Mouse (Mus musculus): Measurements from ENCODE around the gene Clgn. TPM values are rescaled to one million over a fixed set of nuclear protein-coding genes. Genes with fewer than 3 reads are reported as not detected.

Clgn gene
- 0.59 TPM in 2 replicates for total RNA-seq (2012; rRNA removed)
- total RNA-seq (2014; rRNA removed): 1.2 and 1.3 TPM in 2 replicates
- polyA plus RNA-seq (2012; ENCODE audit: insufficient read length, low read depth): 1.4 and 1.5 TPM in 2 replicates

GRCm38 (mm10) chr8:83389316-83390005, at the start of gene Clgn:
Gene Clgn, plus strand, starts transcription at chr8:83389867.
- peaks cover under 1 to 12% of the 10 kb centered on the region in 2 experiments for H3K4me1 ChIP-seq (ENCODE audit: control insufficient read depth in 1 of 2, insufficient read depth in 2 of 2)
- H3K27ac ChIP-seq (ENCODE audit: insufficient read depth, low read depth): no peak within 1 kb of the TSS
- in situ Hi-C loops (cut with MboI; ENCODE audit: low pct_ligation_motif_present, low pct_unique_long_range_greater_than_20kb, low sequenced_read_pairs): no loop called here
- no peaks in the 10 kb centered on the region for H3K27me3 ChIP-seq (replicated peaks)
- H3K79me2 ChIP-seq (replicated peaks; ENCODE audit: control insufficient read depth, extremely low read depth, insufficient read depth, poor library complexity, severe bottlenecking): no peaks in the 10 kb centered on the region
- H3K4me3 ChIP-seq (replicated peaks in 1 of 3; ENCODE audit: low read depth in 2 of 3, low read length in 2 of 3, poor library complexity in 1 of 3): peak within 1 kb of the TSS in 2 of 3 experiments; percentile 44 to 48
- peak; percentile 45 for DNase-seq (ENCODE audit: extremely low read depth)
- TF ChIP-seq JUN (IDR thresholded peaks at IDR 0.05; ENCODE audit: insufficient read depth, low read depth, low read length): no peak
- no peak for TF ChIP-seq E2F4 (IDR thresholded peaks at IDR 0.05; ENCODE audit: insufficient replicate concordance, low read depth, low read length)
- peak; percentile 87 for TF ChIP-seq NRF1 (IDR thresholded peaks at IDR 0.05; ENCODE audit: low read depth, low read length)
- dilution Hi-C loops (cut with MboI; ENCODE audit: extremely low pct_ligation_motif_present, extremely low pct_unique_long_range_greater_than_20kb, low sequenced_read_pairs): no loop called here
- H3K4me2 ChIP-seq (ENCODE audit: insufficient read depth, low read depth, poor library complexity, severe bottlenecking): peak within 1 kb of the TSS; percentile 77
- no peak within 1 kb of the TSS for H3K9ac ChIP-seq (ENCODE audit: insufficient read depth, low read depth)
- H3K9me3 ChIP-seq (replicated peaks; ENCODE audit: low read length): peaks cover 8% of the 10 kb centered on the region
- no peaks in the 10 kb centered on the region for H3K36me3 ChIP-seq (replicated peaks in 1 of 2; ENCODE audit: control insufficient read depth in 1 of 2, insufficient read depth in 1 of 2, low read length in 1 of 2)

GRCm38 (mm10) chr8:83342076-83342475, 47.6 kb upstream of the Clgn start:
- in situ Hi-C loops (cut with MboI; ENCODE audit: low pct_ligation_motif_present, low pct_unique_long_range_greater_than_20kb, low sequenced_read_pairs): loop anchor here (10.0 kb wide), 1 partner anchor 247 kb away; no protein-coding TSS in a partner anchor
- Histone ChIP-seq H3K36me3 (replicated peaks in 1 of 2; ENCODE audit: control insufficient read depth in 1 of 2, insufficient read depth in 1 of 2, low read length in 1 of 2) (no peaks in the 10 kb centered on the region), H3K79me2 (replicated peaks; ENCODE audit: control insufficient read depth, extremely low read depth, insufficient read depth, poor library complexity, severe bottlenecking) (no peaks in the 10 kb centered on the region), H3K9ac (ENCODE audit: insufficient read depth, low read depth) (no peak overlapping the region), H3K9me3 (replicated peaks; ENCODE audit: low read length) (no peaks in the 10 kb centered on the region), H3K4me3 (replicated peaks in 1 of 3; ENCODE audit: low read depth in 2 of 3, low read length in 2 of 3, poor library complexity in 1 of 3) (no peak overlapping the region), H3K27ac (ENCODE audit: insufficient read depth, low read depth) (no peak overlapping the region), H3K4me2 (ENCODE audit: insufficient read depth, low read depth, poor library complexity, severe bottlenecking) (no peak overlapping the region), H3K27me3 (replicated peaks) (no peaks in the 10 kb centered on the region), H3K4me1 (ENCODE audit: control insufficient read depth in 1 of 2, insufficient read depth in 2 of 2) (peaks cover 0 to 5% of the 10 kb centered on the region in 2 experiments; a peak in 1 of 4 replicates)
- dilution Hi-C loops (cut with MboI; ENCODE audit: extremely low pct_ligation_motif_present, extremely low pct_unique_long_range_greater_than_20kb, low sequenced_read_pairs): no loop called here
- TF ChIP-seq KAT2A (IDR thresholded peaks at IDR 0.05; ENCODE audit: insufficient replicate concordance, low read length): no peak
- no peak for TF ChIP-seq MEF2A (IDR thresholded peaks at IDR 0.05; ENCODE audit: borderline replicate concordance, low read depth, low read length)
- no peak for TF ChIP-seq MAFK (IDR thresholded peaks at IDR 0.05; ENCODE audit: insufficient replicate concordance, low read length)
- TF ChIP-seq POLR2AphosphoS2 (IDR thresholded peaks at IDR 0.05; ENCODE audit: low read depth, low read length): no peak
- no peak for TF ChIP-seq ZMIZ1 (IDR thresholded peaks at IDR 0.05; ENCODE audit: low read depth, low read length)
- TF ChIP-seq HCFC1 (IDR thresholded peaks at IDR 0.05; ENCODE audit: low read depth, low read length): no peak
- no peak for TF ChIP-seq BHLHE40 (IDR thresholded peaks at IDR 0.05; ENCODE audit: low read depth, low read length)
- no peak for DNase-seq (ENCODE audit: extremely low read depth)

GRCm38 (mm10) chr8:83342693-83343092, 47.0 kb upstream of the Clgn start:
- no peaks in the 10 kb centered on the region for H3K27me3 ChIP-seq (replicated peaks)
- dilution Hi-C loops (cut with MboI; ENCODE audit: extremely low pct_ligation_motif_present, extremely low pct_unique_long_range_greater_than_20kb, low sequenced_read_pairs): no loop called here
- no peaks in the 10 kb centered on the region for H3K79me2 ChIP-seq (replicated peaks; ENCODE audit: control insufficient read depth, extremely low read depth, insufficient read depth, poor library complexity, severe bottlenecking)
- peak; percentile 49 for DNase-seq (ENCODE audit: extremely low read depth)
- H3K4me1 ChIP-seq (ENCODE audit: control insufficient read depth in 1 of 2, insufficient read depth in 2 of 2): peaks cover 0 to 5% of the 10 kb centered on the region in 2 experiments; a peak in 1 of 4 replicates
- no peak overlapping the region for H3K4me2 ChIP-seq (ENCODE audit: insufficient read depth, low read depth, poor library complexity, severe bottlenecking)
- in situ Hi-C loops (cut with MboI; ENCODE audit: low pct_ligation_motif_present, low pct_unique_long_range_greater_than_20kb, low sequenced_read_pairs): loop anchor here (10.0 kb wide), 1 partner anchor 248 kb away; no protein-coding TSS in a partner anchor
- no peaks in the 10 kb centered on the region for H3K9me3 ChIP-seq (replicated peaks; ENCODE audit: low read length)
- no peaks in the 10 kb centered on the region for H3K36me3 ChIP-seq (replicated peaks in 1 of 2; ENCODE audit: control insufficient read depth in 1 of 2, insufficient read depth in 1 of 2, low read length in 1 of 2)
- no peak overlapping the region for H3K4me3 ChIP-seq (replicated peaks in 1 of 3; ENCODE audit: low read depth in 2 of 3, low read length in 2 of 3, poor library complexity in 1 of 3)
- H3K27ac ChIP-seq (ENCODE audit: insufficient read depth, low read depth): no peak overlapping the region
- H3K9ac ChIP-seq (ENCODE audit: insufficient read depth, low read depth): no peak overlapping the region
- TF ChIP-seq ETS1 (conservative IDR thresholded peaks at IDR 0.05; ENCODE audit: low read depth, low read length) (no peak), SMC3 (IDR thresholded peaks at IDR 0.05; ENCODE audit: low read depth, low read length) (peak; percentile 75), KAT2A (IDR thresholded peaks at IDR 0.05; ENCODE audit: insufficient replicate concordance, low read length) (no peak), NRF1 (IDR thresholded peaks at IDR 0.05; ENCODE audit: low read depth, low read length) (no peak), ZNF384 (IDR thresholded peaks at IDR 0.05; ENCODE audit: low read depth, low read length) (no peak), NELFE (IDR thresholded peaks at IDR 0.05; ENCODE audit: low read depth, low read length) (no peak), USF1 (IDR thresholded peaks at IDR 0.05; ENCODE audit: low read depth, low read length) (no peak), RAD21 (IDR thresholded peaks at IDR 0.05; ENCODE audit: low read depth, low read length) (peak; percentile 67), CTCF (conservative IDR thresholded peaks at IDR 0.05 in 1 of 2, IDR thresholded peaks at IDR 0.05 in 1 of 2; ENCODE audit: low read depth in 2 of 2, low read length in 2 of 2) (peak in 1 of 2 experiments; percentile 73; a peak in 2 of 4 replicates), IRF4 (IDR thresholded peaks at IDR 0.05; ENCODE audit: low read depth, low read length) (no peak), TBP (conservative IDR thresholded peaks at IDR 0.05; ENCODE audit: low read depth, low read length) (no peak), ZMIZ1 (IDR thresholded peaks at IDR 0.05; ENCODE audit: low read depth, low read length) (no peak), SIN3A (IDR thresholded peaks at IDR 0.05; ENCODE audit: low read length) (no peak), CHD1 (IDR thresholded peaks at IDR 0.05; ENCODE audit: low read depth, low read length) (no peak), MYC (IDR thresholded peaks at IDR 0.05; ENCODE audit: low read depth, low read length) (no peak), JUN (IDR thresholded peaks at IDR 0.05; ENCODE audit: insufficient read depth, low read depth, low read length) (no peak), UBTF (IDR thresholded peaks at IDR 0.05; ENCODE audit: low read depth, low read length) (no peak)

All from CH12.LX (cell line).